ENCODE assay signal across 8 mouse cellular contexts in genomic region chr7:110688884-110689681, GRCm38 (mm10).
DNase-seq lines count a peak whose midpoint lies in the region; ATAC-seq and TF ChIP-seq lines count a peak whose summit lies in the region.

No protein-coding gene starts in this region.

- H3K4me3 ChIP-seq in embryonic facial prominence, embryonic 10.5 days: peak overlapping the region; percentile 26; the same call in 1 of the 2 replicates
- H3K4me3 ChIP-seq in limb, embryonic 14.5 days (replicated peaks; ENCODE audit: low read length): 0 out of 2 replicates have a peak overlapping the region, but pooled peaks have one; percentile 3
- H3K4me3 ChIP-seq in neural tube, embryonic 12.5 days: no peak overlapping the region

- H3K4me2 ChIP-seq in limb, embryonic 14.5 days (replicated peaks; ENCODE audit: low read depth, low read length, severe bottlenecking): peak overlapping the region; percentile 29
- peak overlapping the region; percentile 17; the same call in 1 of the 2 replicates for H3K4me2 ChIP-seq in neural tube, embryonic 12.5 days (replicated peaks)

- H3K27me3 ChIP-seq in embryonic facial prominence, embryonic 10.5 days (replicated peaks; ENCODE audit: low read depth, poor library complexity, severe bottlenecking): no peaks in the 10 kb centered on the region
- no peaks in the 10 kb centered on the region for H3K27me3 ChIP-seq in limb, embryonic 14.5 days (ENCODE audit: control insufficient read depth, insufficient read depth, low read length)
- H3K27me3 ChIP-seq in neural tube, embryonic 12.5 days (replicated peaks): no peaks in the 10 kb centered on the region

- no peaks in the 10 kb centered on the region for H3K36me3 ChIP-seq in embryonic facial prominence, embryonic 10.5 days (replicated peaks)
- no peaks in the 10 kb centered on the region for H3K36me3 ChIP-seq in limb, embryonic 14.5 days (ENCODE audit: control insufficient read depth, insufficient read depth, low read length)
- no peaks in the 10 kb centered on the region for H3K36me3 ChIP-seq in neural tube, embryonic 12.5 days

- peak; percentile 56 for DNase-seq in left cerebral cortex, postnatal 4 days
- no peak for DNase-seq in left cerebral cortex, adult 11 months (ENCODE audit: low spot score)
- DNase-seq in embryonic facial prominence, embryonic 10.5 days (ENCODE audit: low spot score): peak; percentile 88
- DNase-seq in heart, postnatal 14 days: peak; percentile 81 to 86
- DNase-seq in limb, embryonic 14.5 days (ENCODE audit: low spot score): peak; percentile 71
- DNase-seq in thymus, postnatal 4 days: peak; percentile 86
- DNase-seq in left cerebral cortex, adult 8-10 months (ENCODE audit: low spot score in 2 of 2): no peak

- no peaks in the 10 kb centered on the region for H3K9me3 ChIP-seq in embryonic facial prominence, embryonic 10.5 days
- no peaks in the 10 kb centered on the region for H3K9me3 ChIP-seq in limb, embryonic 14.5 days (ENCODE audit: control insufficient read depth, low read length)
- H3K9me3 ChIP-seq in neural tube, embryonic 12.5 days: no peaks in the 10 kb centered on the region

- H3K4me1 ChIP-seq in embryonic facial prominence, embryonic 10.5 days: peaks cover 18% of the 10 kb centered on the region
- H3K4me1 ChIP-seq in limb, embryonic 14.5 days (ENCODE audit: control insufficient read depth, insufficient read depth, low read length): peaks cover 5% of the 10 kb centered on the region; the same call in 1 of the 2 replicates
- peaks cover 4% of the 10 kb centered on the region; the same call in 1 of the 2 replicates for H3K4me1 ChIP-seq in neural tube, embryonic 12.5 days

- TF ChIP-seq POLR2A in limb, embryonic 14.5 days (IDR thresholded peaks at IDR 0.05; ENCODE audit: borderline replicate concordance, extremely low read depth, insufficient read depth, insufficient read length): no peak

- H3K9ac ChIP-seq in limb, embryonic 14.5 days (ENCODE audit: low read depth, low read length, severe bottlenecking): no peak overlapping the region
- no peak overlapping the region for H3K9ac ChIP-seq in neural tube, embryonic 12.5 days

- intact Hi-C loops in left cerebral cortex, postnatal 4 days (cut with DNase I): no loop called here
- intact Hi-C loops in heart, postnatal 14 days (cut with DNase I): no loop called here

- 41% methylated on average over 14 of the region's 14 CpGs for WGBS in embryonic facial prominence, embryonic 10.5 days
- WGBS in limb, embryonic 14.5 days: 14% methylated on average over 14 of the region's 14 CpGs
- WGBS in neural tube, embryonic 12.5 days: 43% methylated on average over 14 of the region's 14 CpGs

- peak overlapping the region; percentile 77 for H3K27ac ChIP-seq in embryonic facial prominence, embryonic 10.5 days (replicated peaks)
- H3K27ac ChIP-seq in limb, embryonic 14.5 days (replicated peaks; ENCODE audit: low read depth, low read length): no peak overlapping the region; the same call in 1 of the 2 replicates
- no peak overlapping the region for H3K27ac ChIP-seq in neural tube, embryonic 12.5 days

- peak; percentile 81; the same call in 1 of the 2 replicates for ATAC-seq in limb, embryonic 14.5 days (ENCODE audit: low FRiP score, low read depth)
- no peak for ATAC-seq in neural tube, embryonic 12.5 days (ENCODE audit: low FRiP score, low read depth)

Comparison
In these comparisons a context has a peak if more than half of its experiments do, and no peak if none do; other contexts are left out.
1. DNase-seq: peak in left cerebral cortex, postnatal 4 days (single experiment), embryonic facial prominence, embryonic 10.5 days (single experiment), heart, postnatal 14 days (2 of 2), limb, embryonic 14.5 days (single experiment) and thymus, postnatal 4 days (single experiment); none in left cerebral cortex, adult 11 months (single experiment) and left cerebral cortex, adult 8-10 months (0 of 2).